Mouse (Mus musculus): ENCODE results near the gene Ascc3.
A peak's percentile ranks its signal among the peaks of the same experiment; 100 is the strongest.

- TF ChIP-seq CTCF (conservative IDR thresholded peaks at IDR 0.05 in 1 of 2, IDR thresholded peaks at IDR 0.05 in 1 of 2; ENCODE audit: low read depth in 2 of 2, low read length in 2 of 2) (peak; percentile 31 to 56; a peak in 3 of 4 replicates), EP300 (IDR thresholded peaks at IDR 0.05; ENCODE audit: low read length) (no peak), ELF1 (IDR thresholded peaks at IDR 0.05; ENCODE audit: low read depth, low read length) (no peak), SMC3 (IDR thresholded peaks at IDR 0.05; ENCODE audit: low read depth, low read length) (peak; percentile 55), ZKSCAN1 (IDR thresholded peaks at IDR 0.05; ENCODE audit: borderline replicate concordance, low read depth, low read length) (no peak), USF1 (IDR thresholded peaks at IDR 0.05; ENCODE audit: low read depth, low read length) (no peak), E2F4 (IDR thresholded peaks at IDR 0.05; ENCODE audit: insufficient replicate concordance, low read depth, low read length) (no peak), POLR2A (IDR thresholded peaks at IDR 0.05; ENCODE audit: low read depth, low read length) (no peak), NELFE (IDR thresholded peaks at IDR 0.05; ENCODE audit: low read depth, low read length) (no peak), TBP (conservative IDR thresholded peaks at IDR 0.05; ENCODE audit: low read depth, low read length) (no peak), POLR2AphosphoS2 (IDR thresholded peaks at IDR 0.05; ENCODE audit: low read depth, low read length) (no peak), CHD1 (IDR thresholded peaks at IDR 0.05; ENCODE audit: low read depth, low read length) (no peak), CHD2 (IDR thresholded peaks at IDR 0.05; ENCODE audit: low read length) (no peak), TCF12 (IDR thresholded peaks at IDR 0.05; ENCODE audit: low read depth, low read length) (no peak)
Measured at GRCm38 (mm10) chr10:50897530-50898471, 305.3 kb downstream of the Ascc3 start.

Data from CH12.LX (cell line).